Mouse (Mus musculus): Measurements from ENCODE around the gene Cldn34c4.

Gene Cldn34c4

GRCm38 (mm10) chrX:127736454-127736853 lies at the start of gene Cldn34c4:
Gene Cldn34c4, minus strand, starts transcription at chrX:127736554.
- DNase-seq (ENCODE audit: low spot score) = no peak

GRCm38 (mm10) chrX:127747062-127747461 lies 10.7 kb upstream of the Cldn34c4 start:
- no peak for DNase-seq (ENCODE audit: low spot score)
